Mouse (Mus musculus) ovary, postnatal 14 days (tissue): ENCODE results near the gene BC052040.

ENCODE experiments used
- DNase-seq: peaks from one replicate; pipeline ENCODE4 v3.0.0; 2022; ENCODE audit warnings: low spot score

BC052040 gene

GRCm38 (mm10) chr2:115769597-115770305 lies 188.2 kb downstream of the BC052040 start:
- no peak for DNase-seq

- DNase-seq = no peak
Observed at GRCm38 (mm10) chr2:115772709-115773108, 191.2 kb downstream of the BC052040 start.

- DNase-seq = no peak
Observed at GRCm38 (mm10) chr2:115774153-115774908, 192.8 kb downstream of the BC052040 start.

GRCm38 (mm10) chr2:115775488-115776217 lies 194.1 kb downstream of the BC052040 start:
- DNase-seq = no peak

GRCm38 (mm10) chr2:115776924-115777860 lies 195.7 kb downstream of the BC052040 start:
- no peak for DNase-seq

- DNase-seq = no peak
Observed at GRCm38 (mm10) chr2:115780546-115781011, 199.1 kb downstream of the BC052040 start.

GRCm38 (mm10) chr2:115785687-115786086 lies 204.2 kb downstream of the BC052040 start:
- no peak for DNase-seq

GRCm38 (mm10) chr2:115798839-115799238 lies 217.3 kb downstream of the BC052040 start:
- DNase-seq = no peak

GRCm38 (mm10) chr2:115808376-115808775 lies 226.9 kb downstream of the BC052040 start:
- no peak for DNase-seq

GRCm38 (mm10) chr2:115813316-115813715 lies 231.8 kb downstream of the BC052040 start:
- no peak for DNase-seq

- DNase-seq = no peak
Observed at GRCm38 (mm10) chr2:115813721-115814120, 232.2 kb downstream of the BC052040 start.

GRCm38 (mm10) chr2:115817959-115818358 lies 236.4 kb downstream of the BC052040 start:
- no peak for DNase-seq

- DNase-seq = no peak
Observed at GRCm38 (mm10) chr2:115822361-115822760, 240.8 kb downstream of the BC052040 start.
